Mouse (Mus musculus): ENCODE measurements at regions not wholly inside any gene's neighbourhood (a gene's known extent, or its start where the extent isn't known, plus 50 kb on each side); places are given as distances from the start of the nearest gene placed in this dataset.

DNA sequence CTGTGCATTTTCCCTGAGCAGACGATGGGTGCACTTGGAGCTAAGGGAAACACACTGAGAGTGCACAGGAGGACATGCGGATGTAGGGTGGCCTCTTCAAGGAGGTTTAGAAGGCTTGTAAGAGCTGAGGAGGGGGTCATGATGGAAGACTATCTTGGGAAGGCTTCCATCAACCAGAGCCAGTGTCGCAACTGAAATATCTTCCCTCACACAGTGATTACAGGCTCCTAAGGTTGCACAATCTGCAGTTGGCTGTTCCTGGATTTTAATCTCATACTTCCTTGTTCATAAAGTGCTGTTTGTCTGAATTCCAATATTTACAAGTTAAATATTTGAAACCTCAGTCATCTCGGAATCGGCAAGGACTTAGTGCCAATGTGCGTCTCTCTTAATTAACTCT is 164.5 kb downstream of the Wdr11 start:
- TF ChIP-seq POLR2A (IDR thresholded peaks at IDR 0.05; ENCODE audit: insufficient read depth, low read depth, low read length) (no peak), CTCF (IDR thresholded peaks at IDR 0.05) (no peak), EP300 (IDR thresholded peaks at IDR 0.05; ENCODE audit: insufficient read depth, low read depth, low read length) (no peak)

Measured in heart, adult 2 months (tissue).